Mouse (Mus musculus): ENCODE measurements around the gene Galp. TPM values are rescaled to one million over a fixed set of nuclear protein-coding genes. Genes with fewer than 3 reads are reported as not detected.
"Not testable (repeated sequence)": the region's sequence is repeated elsewhere in the genome, so short reads cannot be mapped to it uniquely, and the experiment has no call there.

Galp gene
- polyA plus RNA-seq, 1 experiment, result not detected

DNA sequence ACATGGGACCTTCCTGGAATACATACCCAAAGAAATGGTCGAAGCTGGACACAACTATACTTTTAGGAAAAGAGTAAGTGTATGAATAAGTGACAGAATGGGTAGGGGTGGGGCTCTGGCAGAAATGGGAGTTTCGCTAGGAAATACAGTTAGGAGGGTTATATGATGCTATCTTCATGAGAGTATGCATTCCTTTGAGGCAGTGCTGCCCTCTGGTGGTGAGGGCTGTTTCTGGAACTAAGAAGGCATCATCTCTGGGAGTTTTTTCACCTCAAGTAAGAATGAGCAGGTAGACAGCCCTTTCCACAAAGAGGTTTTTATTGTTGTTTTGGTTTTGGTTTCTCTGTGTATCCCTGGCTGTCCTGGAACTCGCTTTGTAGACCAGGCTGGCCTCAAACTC, 5.5 kb upstream of the Galp start:
- H3K79me2 ChIP-seq (ENCODE audit: control insufficient read depth, insufficient read depth), result no peaks in the 10 kb centered on the region
- no peak for TF ChIP-seq FOSL1 (IDR thresholded peaks at IDR 0.05; ENCODE audit: insufficient read depth, low read length, poor library complexity, severe bottlenecking)
- no peak for TF ChIP-seq CEBPB (IDR thresholded peaks at IDR 0.05; ENCODE audit: low read depth)
- no peak for TF ChIP-seq USF1 (IDR thresholded peaks at IDR 0.05; ENCODE audit: low read depth)
- no peak for TF ChIP-seq MYOD1 (IDR thresholded peaks at IDR 0.05; ENCODE audit: control insufficient read depth, insufficient read length, low read depth)
- TF ChIP-seq CTCF (IDR thresholded peaks at IDR 0.05; ENCODE audit: control insufficient read depth, insufficient read depth, insufficient read length), result peak; percentile 33
- TF ChIP-seq MYOG (IDR thresholded peaks at IDR 0.05; ENCODE audit: control insufficient read depth, extremely low read depth, insufficient read length), result no peak
- H3K4me3 ChIP-seq (ENCODE audit: insufficient read depth, poor library complexity, severe bottlenecking), result no peak overlapping the region
- no peaks in the 10 kb centered on the region for H3K27me3 ChIP-seq (ENCODE audit: control insufficient read depth, insufficient read depth, insufficient read length)
- H3ac ChIP-seq (ENCODE audit: control insufficient read depth, insufficient read length, low read depth), result no peak overlapping the region
- no peaks in the 10 kb centered on the region for H3K36me3 ChIP-seq (ENCODE audit: control insufficient read depth, insufficient read depth)
- no peaks in the 10 kb centered on the region for H3K79me3 ChIP-seq (ENCODE audit: low read depth)

DNA sequence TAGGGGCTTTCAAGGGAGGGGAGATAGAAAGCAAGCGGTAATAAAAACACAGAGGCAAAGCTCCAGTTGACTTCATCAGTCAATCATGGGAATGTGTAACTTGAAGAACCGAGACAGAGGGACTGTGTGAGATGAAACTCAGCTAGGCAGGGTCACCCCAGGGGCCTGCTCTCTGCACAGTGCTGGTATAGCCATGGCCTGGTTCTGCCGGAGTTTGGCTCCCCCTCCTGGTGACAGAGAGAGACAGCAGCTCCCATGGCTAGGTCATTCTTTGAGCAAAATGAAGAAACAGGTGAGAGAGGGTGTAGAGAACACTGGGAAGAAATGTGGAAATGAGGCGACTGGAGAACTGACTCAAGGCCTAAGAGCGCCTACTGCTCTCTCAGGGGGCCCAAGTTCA, 2.8 kb upstream of the Galp start:
- H3K79me2 ChIP-seq (ENCODE audit: control insufficient read depth, insufficient read depth), result no peaks in the 10 kb centered on the region
- H3ac ChIP-seq (ENCODE audit: control insufficient read depth, insufficient read length, low read depth), result no peak overlapping the region
- no peaks in the 10 kb centered on the region for H3K36me3 ChIP-seq (ENCODE audit: control insufficient read depth, insufficient read depth)
- no peaks in the 10 kb centered on the region for H3K27me3 ChIP-seq (ENCODE audit: control insufficient read depth, insufficient read depth, insufficient read length)
- no peaks in the 10 kb centered on the region for H3K79me3 ChIP-seq (ENCODE audit: low read depth)
- TF ChIP-seq CTCF (IDR thresholded peaks at IDR 0.05; ENCODE audit: control insufficient read depth, insufficient read depth, insufficient read length) (peak; percentile 79), MYOG (IDR thresholded peaks at IDR 0.05; ENCODE audit: control insufficient read depth, extremely low read depth, insufficient read length) (no peak)
- no peak overlapping the region for H3K4me3 ChIP-seq (ENCODE audit: insufficient read depth, poor library complexity, severe bottlenecking)

DNA sequence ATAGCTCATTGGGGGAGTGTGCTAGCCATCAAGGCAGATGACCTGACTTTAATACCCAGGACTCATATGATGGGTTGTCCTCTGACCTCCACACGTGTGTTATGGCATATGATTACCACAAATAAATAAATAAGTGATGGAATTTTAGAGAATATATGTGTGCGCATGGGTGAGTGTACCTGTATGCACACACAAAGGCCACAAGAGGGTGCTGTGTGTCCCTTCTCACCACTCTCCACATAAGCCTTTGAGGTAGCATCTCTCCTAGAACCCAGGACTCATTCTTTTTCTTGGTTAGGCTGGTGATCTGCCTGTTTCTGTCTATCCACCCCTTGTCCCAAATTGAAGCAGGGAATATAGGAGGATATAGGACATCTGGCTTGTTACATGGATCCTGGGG, 1.1 kb upstream of the Galp start:
- H3ac ChIP-seq (ENCODE audit: control insufficient read depth, insufficient read length, low read depth), result no peak overlapping the region
- no peaks in the 10 kb centered on the region for H3K36me3 ChIP-seq (ENCODE audit: control insufficient read depth, insufficient read depth)
- H3K27me3 ChIP-seq (ENCODE audit: control insufficient read depth, insufficient read depth, insufficient read length), result no peaks in the 10 kb centered on the region
- no peaks in the 10 kb centered on the region for H3K79me3 ChIP-seq (ENCODE audit: low read depth)
- TF ChIP-seq MAX (IDR thresholded peaks at IDR 0.05), result no peak
- no peak overlapping the region for H3K4me3 ChIP-seq (ENCODE audit: insufficient read depth, poor library complexity, severe bottlenecking)
- H3K79me2 ChIP-seq (ENCODE audit: control insufficient read depth, insufficient read depth), result no peaks in the 10 kb centered on the region

DNA sequence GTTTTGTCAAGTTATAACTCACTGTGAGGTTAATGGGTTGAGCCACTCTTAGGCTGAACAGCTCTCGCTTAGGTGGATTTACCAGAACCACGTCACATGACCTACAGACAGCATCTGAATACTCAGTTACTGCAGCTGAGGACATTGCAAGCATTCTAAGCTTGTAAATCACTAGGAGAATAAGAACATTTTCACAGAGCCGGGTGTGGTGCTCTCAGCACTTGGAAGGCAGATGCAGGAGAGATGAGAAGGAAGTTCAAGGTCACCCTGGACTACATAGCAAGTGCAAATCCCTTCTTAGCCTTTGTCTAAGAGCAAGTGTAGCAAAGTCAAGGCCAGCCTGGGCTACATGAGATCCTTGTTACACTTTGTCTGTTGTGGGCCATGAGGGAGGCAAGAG, 7.3 kb downstream of the Galp start:
- Histone ChIP-seq H3ac (ENCODE audit: control insufficient read depth, insufficient read length, low read depth) (no peak overlapping the region), H3K27me3 (ENCODE audit: control insufficient read depth, insufficient read depth, insufficient read length) (no peaks in the 10 kb centered on the region), H3K79me3 (ENCODE audit: low read depth) (no peaks in the 10 kb centered on the region), H3K36me3 (ENCODE audit: control insufficient read depth, insufficient read depth) (no peaks in the 10 kb centered on the region), H3K79me2 (ENCODE audit: control insufficient read depth, insufficient read depth) (no peaks in the 10 kb centered on the region), H3K4me3 (ENCODE audit: insufficient read depth, poor library complexity, severe bottlenecking) (no peak overlapping the region)
- TF ChIP-seq MYOG (IDR thresholded peaks at IDR 0.05; ENCODE audit: control insufficient read depth, extremely low read depth, insufficient read length) (no peak), MAX (IDR thresholded peaks at IDR 0.05) (no peak), CEBPB (IDR thresholded peaks at IDR 0.05; ENCODE audit: low read depth) (no peak), CTCF (IDR thresholded peaks at IDR 0.05; ENCODE audit: control insufficient read depth, insufficient read depth, insufficient read length) (no peak), MYOD1 (IDR thresholded peaks at IDR 0.05; ENCODE audit: control insufficient read depth, insufficient read length, low read depth) (no peak), FOSL1 (IDR thresholded peaks at IDR 0.05; ENCODE audit: insufficient read depth, low read length, poor library complexity, severe bottlenecking) (no peak)

DNA sequence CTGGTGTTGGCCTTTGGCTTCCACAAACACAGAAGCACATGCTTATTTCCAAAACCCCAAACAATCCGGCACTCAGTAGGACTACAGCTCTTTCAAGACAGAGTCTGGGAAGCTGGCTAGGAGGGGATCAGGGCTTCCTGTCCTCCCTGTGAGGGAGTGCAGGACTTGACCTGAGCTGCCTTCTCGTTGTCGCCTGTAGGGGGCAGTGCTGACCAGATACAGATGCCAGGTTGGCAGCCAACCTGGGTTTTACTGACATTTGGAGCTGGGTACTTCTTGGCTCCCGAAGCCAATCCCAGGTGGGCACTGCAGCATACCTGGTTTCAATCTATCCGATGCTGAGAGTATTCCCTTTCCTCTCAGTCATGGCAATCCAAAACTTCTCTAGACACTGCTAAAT, 16.3 kb downstream of the Galp start:
- TF ChIP-seq CEBPB (IDR thresholded peaks at IDR 0.05; ENCODE audit: low read depth) (no peak), MYOG (IDR thresholded peaks at IDR 0.05; ENCODE audit: control insufficient read depth, extremely low read depth, insufficient read length) (no peak), USF1 (IDR thresholded peaks at IDR 0.05; ENCODE audit: low read depth) (no peak), MYOD1 (IDR thresholded peaks at IDR 0.05; ENCODE audit: control insufficient read depth, insufficient read length, low read depth) (no peak), MAX (IDR thresholded peaks at IDR 0.05) (no peak), CTCF (IDR thresholded peaks at IDR 0.05; ENCODE audit: control insufficient read depth, insufficient read depth, insufficient read length) (no peak), FOSL1 (IDR thresholded peaks at IDR 0.05; ENCODE audit: insufficient read depth, low read length, poor library complexity, severe bottlenecking) (no peak)
- Histone ChIP-seq H3K79me3 (ENCODE audit: low read depth) (no peaks in the 10 kb centered on the region), H3ac (ENCODE audit: control insufficient read depth, insufficient read length, low read depth) (no peak overlapping the region), H3K4me3 (ENCODE audit: insufficient read depth, poor library complexity, severe bottlenecking) (no peak overlapping the region), H3K79me2 (ENCODE audit: control insufficient read depth, insufficient read depth) (no peaks in the 10 kb centered on the region), H3K27me3 (ENCODE audit: control insufficient read depth, insufficient read depth, insufficient read length) (no peaks in the 10 kb centered on the region), H3K36me3 (ENCODE audit: control insufficient read depth, insufficient read depth) (no peaks in the 10 kb centered on the region)

DNA sequence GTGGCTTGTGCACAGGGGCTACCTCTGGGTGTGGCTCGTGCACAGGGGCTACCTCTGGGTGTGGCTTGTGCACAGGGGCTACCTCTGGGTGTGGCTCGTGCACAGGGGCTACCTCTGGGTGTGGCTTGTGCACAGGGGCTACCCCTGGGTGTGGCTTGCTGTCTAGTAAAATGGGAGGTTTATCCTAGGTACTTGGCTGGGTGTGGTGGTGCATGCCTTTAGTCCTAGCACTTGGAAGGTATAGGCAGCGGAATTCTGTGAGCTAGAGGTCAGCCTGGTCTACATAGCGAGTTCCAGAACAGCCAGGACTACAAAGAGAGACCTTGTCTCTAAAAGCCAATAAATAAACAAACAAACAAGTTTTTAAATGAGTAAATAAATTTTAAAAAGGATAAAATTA, 17.8 kb downstream of the Galp start:
- not testable (repeated sequence) for H3ac ChIP-seq (ENCODE audit: control insufficient read depth, insufficient read length, low read depth); H3K36me3 ChIP-seq (ENCODE audit: control insufficient read depth, insufficient read depth); H3K4me3 ChIP-seq (ENCODE audit: insufficient read depth, poor library complexity, severe bottlenecking); H3K79me3 ChIP-seq (ENCODE audit: low read depth); H3K79me2 ChIP-seq (ENCODE audit: control insufficient read depth, insufficient read depth); H3K27me3 ChIP-seq (ENCODE audit: control insufficient read depth, insufficient read depth, insufficient read length)

DNA sequence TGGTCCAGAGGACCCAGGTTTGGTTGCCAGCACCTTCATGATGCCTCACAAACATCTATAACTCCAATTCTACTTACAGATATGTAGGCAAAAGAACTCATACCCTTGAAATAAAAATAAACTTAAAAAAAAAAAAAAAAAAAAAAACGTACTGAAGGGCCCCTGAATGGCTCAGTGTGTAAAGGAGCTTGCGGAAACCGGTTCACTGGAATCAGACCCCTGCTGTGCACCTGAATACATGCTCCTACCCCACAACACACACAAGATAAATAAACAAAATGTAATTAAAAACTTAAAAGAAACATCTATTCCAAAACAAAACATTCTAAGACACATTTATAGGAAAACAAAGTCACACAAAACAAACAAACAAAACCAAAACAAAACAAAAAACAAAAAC, 23.3 kb downstream of the Galp start:
- no peak for TF ChIP-seq MAX (IDR thresholded peaks at IDR 0.05)
- no peak for TF ChIP-seq CTCF (IDR thresholded peaks at IDR 0.05; ENCODE audit: control insufficient read depth, insufficient read depth, insufficient read length)
- TF ChIP-seq FOSL1 (IDR thresholded peaks at IDR 0.05; ENCODE audit: insufficient read depth, low read length, poor library complexity, severe bottlenecking), result no peak
- no peak for TF ChIP-seq CEBPB (IDR thresholded peaks at IDR 0.05; ENCODE audit: low read depth)
- no peak for TF ChIP-seq USF1 (IDR thresholded peaks at IDR 0.05; ENCODE audit: low read depth)
- TF ChIP-seq MYOG (IDR thresholded peaks at IDR 0.05; ENCODE audit: control insufficient read depth, extremely low read depth, insufficient read length), result no peak
- TF ChIP-seq MYOD1 (IDR thresholded peaks at IDR 0.05; ENCODE audit: control insufficient read depth, insufficient read length, low read depth), result no peak
- Histone ChIP-seq H3K36me3 (ENCODE audit: control insufficient read depth, insufficient read depth) (no peaks in the 10 kb centered on the region), H3K4me3 (ENCODE audit: insufficient read depth, poor library complexity, severe bottlenecking) (no peak overlapping the region), H3K79me2 (ENCODE audit: control insufficient read depth, insufficient read depth) (no peaks in the 10 kb centered on the region), H3K79me3 (ENCODE audit: low read depth) (no peaks in the 10 kb centered on the region), H3K27me3 (ENCODE audit: control insufficient read depth, insufficient read depth, insufficient read length) (no peaks in the 10 kb centered on the region), H3ac (ENCODE audit: control insufficient read depth, insufficient read length, low read depth) (no peak overlapping the region)

Data from C2C12 (cell line).